Mouse (Mus musculus): Measurements from ENCODE around the gene Thg1l.

Thg1l gene

GRCm38 (mm10) chr11:45955127-45955627 is at the start of gene Thg1l:
Thg1l (minus strand) TSS chr11:45955494.
- peak; percentile 90 to 95 for DNase-seq (ENCODE audit: low spot score in 2 of 2)

DNA sequence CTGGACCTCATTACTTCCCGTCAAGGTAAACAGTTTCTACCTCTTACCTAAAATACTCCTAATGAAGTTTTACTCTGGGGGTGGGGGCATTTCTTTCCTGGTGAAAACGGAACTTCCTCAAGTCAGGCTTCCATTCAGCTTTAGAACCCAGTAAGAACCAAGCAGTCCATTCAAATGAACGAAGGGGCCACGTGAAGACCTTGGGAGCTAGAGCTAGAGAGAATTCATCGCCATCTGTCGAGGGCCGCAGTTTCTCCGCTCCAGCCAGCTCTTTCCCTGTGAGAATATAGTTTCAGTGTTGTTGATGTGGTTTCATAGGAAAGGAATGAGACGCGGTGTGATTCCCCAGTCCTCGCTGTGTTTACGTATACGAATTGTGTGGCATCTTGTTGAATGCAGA is 36.8 kb upstream of the Thg1l start:
- DNase-seq (ENCODE audit: low spot score in 2 of 2), result no peak

DNA sequence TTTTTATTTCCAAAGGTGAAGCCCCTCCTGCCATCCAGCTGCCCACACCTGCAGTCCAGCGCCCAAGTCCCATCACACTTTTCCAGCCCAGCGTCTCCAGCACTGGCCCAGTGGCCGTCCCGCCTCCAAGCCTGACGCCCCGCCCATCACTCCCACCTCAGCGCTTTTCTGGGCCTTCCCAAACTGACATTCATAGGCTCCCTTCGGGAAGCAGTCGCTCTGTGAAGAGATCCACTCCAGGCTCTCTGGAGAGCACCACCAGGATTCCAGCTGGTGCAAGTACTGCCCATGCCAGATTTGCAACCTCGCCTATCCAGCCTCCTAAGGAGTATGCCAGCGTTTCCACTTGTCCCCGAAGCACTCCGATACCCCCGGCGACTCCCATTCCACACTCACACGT is 36.3 kb upstream of the Thg1l start:
- peak in 1 of 2 experiments; percentile 14 for DNase-seq (ENCODE audit: low spot score in 2 of 2)

- DNase-seq (ENCODE audit: low spot score in 2 of 2), result no peak
These were observed 25.6 kb upstream of the Thg1l start for GRCm38 (mm10) chr11:45980893-45981253.

DNA sequence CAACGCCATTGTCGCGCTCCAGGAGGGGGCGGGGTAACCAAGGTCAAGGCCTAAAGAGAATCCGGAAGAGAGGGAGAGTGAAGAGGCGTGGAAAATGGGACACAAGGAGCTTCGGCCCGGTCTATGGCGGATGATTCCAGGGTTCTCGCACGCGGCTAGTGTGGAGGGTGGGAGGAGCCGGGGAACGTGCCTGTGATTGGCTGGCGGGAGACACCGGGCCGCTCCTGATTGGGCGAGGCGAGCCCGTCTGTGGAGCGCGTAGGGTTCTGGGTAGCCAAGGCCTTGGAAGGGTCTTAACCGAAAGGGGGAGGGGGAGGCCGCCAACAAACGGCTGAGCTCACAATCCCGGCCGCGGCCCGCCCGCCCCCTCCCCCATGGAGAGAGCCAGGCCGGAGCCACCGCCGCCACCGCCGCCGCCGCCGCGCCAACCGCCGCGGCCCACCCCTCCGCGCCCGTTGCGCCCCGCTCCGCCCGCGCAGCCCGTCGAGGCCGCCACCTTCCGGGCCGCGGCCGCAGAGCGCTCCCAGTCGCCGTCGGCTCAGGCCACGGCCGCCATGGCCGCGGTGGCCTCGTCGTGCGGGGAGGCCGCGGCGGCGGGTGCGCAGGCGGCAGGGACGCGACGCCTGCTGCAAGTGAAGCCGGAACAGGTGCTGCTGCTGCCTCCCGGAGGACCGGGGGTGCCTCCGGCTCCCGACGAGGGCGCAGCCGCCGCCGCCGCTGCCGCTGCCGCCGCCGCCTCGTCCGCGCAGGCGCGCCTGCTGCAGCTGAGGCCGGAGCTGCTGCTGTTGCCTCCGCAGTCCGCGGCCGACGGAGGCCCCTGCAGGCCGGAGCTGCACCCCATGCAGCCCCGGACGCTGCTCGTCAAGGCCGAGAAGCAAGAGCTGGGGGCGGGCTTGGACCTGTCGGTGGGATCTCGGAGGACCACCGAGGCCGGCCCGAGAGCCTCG is 24.9 kb upstream of the Thg1l start, which contains the start of gene Sox30:
Gene Sox30 (plus strand): TSS at position 365 of the 947 bp plus-strand sequence.
- DNase-seq (ENCODE audit: low spot score in 2 of 2), result peak; percentile 20 to 28

DNA sequence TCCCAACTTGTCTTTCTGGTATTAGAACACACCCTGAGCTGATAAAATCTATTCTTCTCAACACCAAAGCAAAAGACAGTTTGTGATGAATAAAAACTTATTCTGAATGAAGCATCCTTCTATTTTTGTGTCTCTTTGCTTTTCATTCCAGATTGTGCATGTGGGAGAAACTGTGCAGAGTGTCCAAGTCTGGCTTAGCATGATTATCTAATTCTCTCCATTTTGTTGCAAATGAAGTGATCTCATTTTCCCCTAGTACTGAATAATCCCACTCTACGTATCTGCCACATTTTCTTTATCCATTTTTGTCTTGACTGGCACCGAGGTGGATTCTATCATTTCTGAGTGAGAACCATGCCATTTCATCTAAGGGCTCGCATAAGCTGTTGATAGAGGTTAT is 20.8 kb upstream of the Thg1l start:
- peak; percentile 15 to 18 for DNase-seq (ENCODE audit: low spot score in 2 of 2)

DNA sequence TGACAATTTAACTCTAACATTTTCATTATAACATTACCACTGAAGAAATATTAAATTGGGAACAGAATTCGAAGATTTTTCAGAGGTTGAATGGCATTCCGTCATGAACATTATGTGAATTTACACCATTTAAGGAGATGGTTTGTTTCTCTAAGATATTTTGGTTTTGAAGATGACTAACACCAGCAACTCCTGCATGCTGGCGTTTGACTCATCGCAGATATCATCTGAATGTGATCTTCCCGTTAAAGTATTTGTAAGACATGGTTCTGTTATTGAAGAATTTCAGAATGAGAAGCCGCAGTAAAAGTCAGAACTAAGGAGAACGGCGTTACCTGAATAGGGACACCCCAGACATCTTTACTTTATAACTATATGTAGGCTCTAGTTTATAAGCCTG is 19.2 kb upstream of the Thg1l start:
- peak in 1 of 2 experiments; percentile 15 for DNase-seq (ENCODE audit: low spot score in 2 of 2)

GRCm38 (mm10) chr11:45973635-45974034 is 18.3 kb upstream of the Thg1l start:
- no peak for DNase-seq (ENCODE audit: low spot score in 2 of 2)

DNA sequence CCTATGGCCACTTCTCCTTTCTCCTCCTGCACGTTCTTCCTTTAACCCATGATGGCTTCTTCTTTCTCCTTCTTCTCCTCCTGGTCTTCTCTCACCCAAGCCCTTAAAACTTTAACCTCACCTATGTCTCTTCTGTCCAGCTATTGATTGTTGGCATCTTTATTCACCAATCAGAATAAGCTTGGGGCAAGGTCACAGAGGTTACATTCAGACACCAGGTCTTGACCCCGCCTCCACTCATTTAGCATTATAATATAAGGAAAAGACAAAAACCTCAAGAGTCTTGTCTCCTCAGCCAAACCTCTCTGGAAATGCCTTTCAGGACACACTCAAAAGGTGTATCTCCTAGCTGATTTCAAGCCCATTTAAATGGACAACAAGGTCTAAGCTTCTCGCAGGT is 13.2 kb upstream of the Thg1l start:
- DNase-seq (ENCODE audit: low spot score in 2 of 2), result no peak

GRCm38 (mm10) chr11:45966896-45967295 is 11.6 kb upstream of the Thg1l start:
- DNase-seq (ENCODE audit: low spot score in 2 of 2), result no peak

DNA sequence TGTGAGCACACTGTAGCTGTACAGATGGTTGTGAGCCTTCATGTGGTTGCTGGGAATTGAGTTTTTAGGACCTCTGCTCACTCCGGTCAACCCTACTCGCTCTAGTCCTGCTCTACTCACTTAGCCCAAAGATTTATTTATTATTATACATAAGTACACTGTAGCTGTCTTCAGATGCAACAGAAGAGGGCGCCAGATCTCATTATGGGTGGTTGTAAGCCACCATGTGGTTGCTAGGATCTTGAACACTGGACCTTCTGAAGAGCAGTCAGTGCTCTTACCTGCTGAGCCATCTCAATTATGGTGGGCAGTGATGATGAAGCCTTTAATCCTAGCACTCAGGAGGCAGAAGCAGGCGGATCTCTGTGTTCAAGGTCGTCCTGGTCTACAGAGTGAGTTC is 4.7 kb upstream of the Thg1l start:
- no peak for DNase-seq (ENCODE audit: low spot score in 2 of 2)

DNA sequence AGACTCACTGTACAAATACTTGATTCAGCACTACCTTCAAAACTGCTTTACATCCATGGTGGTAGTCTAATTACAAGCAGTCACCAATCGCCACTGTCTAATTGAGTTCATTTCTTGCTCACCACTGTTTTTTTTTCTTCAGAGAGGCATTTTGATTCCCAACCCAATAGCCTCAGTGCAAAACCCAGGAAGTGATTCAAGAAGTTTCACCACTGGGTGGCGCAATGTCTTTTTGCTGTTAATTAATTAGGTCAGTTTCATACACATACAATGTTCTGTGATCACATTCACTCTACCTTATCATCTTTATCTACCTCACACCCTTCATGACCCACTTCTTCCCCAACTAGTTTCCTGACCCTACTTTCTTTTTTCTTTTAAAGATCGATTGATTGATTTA is 4.3 kb upstream of the Thg1l start:
- DNase-seq (ENCODE audit: low spot score in 2 of 2), result no peak

GRCm38 (mm10) chr11:45947491-45947890 is 7.8 kb downstream of the Thg1l start:
- DNase-seq (ENCODE audit: low spot score in 2 of 2), result peak; percentile 41 to 44

DNA sequence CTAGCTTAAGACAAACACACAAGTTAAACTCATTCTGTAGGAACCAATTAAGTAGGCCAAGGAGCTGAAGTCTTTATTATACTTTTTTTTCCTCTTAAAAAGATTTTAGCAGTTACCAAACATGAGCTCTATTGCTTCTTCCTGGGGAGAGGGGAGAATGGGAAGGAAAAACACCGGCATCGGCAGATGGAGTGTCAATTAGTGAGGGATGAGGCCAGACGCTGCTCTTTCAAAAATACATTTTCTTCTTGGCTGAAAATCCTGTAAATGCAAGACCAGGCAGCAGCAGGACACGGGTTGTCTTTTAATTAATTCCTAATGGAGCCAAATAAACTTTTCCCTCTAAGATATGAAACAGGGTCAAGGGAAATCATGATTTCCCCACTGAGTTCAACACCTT is 8.5 kb downstream of the Thg1l start:
- no peak for DNase-seq (ENCODE audit: low spot score in 2 of 2)

GRCm38 (mm10) chr11:45944643-45945156 is 10.6 kb downstream of the Thg1l start, which contains the start of gene Lsm11:
Lsm11 (minus strand) TSS chr11:45944935.
- peak; percentile 96 for DNase-seq (ENCODE audit: low spot score in 2 of 2)

DNA sequence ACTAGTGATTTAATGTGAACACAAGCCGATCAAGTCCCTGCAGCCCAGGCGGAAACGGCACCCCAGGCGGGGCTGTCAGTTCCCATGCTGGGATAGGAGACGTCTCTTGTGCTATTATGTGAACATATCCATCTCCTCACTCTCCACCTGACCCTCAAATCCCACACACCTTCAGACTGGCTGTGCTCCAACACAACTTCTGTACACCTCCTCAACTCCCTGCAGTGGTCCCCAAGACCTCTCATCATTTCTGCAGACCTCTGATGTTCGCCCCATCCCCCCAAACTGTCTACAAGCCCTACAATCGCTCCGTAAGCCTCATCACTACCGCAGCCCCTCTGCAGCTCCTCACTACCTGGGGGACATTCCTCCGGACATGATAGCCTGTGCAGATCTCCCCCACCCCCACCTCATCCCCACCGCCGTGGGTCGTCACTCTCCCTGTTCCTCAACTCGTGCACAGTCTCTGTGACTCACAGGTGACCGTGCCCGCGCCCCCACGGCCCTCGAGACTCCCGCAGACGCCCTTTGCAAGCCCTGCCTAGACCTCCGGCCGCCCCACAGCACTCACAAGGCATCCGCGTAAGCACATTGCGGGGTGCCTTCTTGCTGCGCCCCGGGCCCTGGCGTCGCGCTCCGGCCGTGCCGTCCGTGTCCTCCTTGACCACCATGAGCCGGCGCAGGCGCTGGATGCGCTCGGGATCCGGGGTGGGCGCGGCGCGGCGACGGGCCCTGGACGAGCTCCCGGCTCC is 11.2 kb downstream of the Thg1l start:
- DNase-seq (ENCODE audit: low spot score in 2 of 2), result no peak

DNA sequence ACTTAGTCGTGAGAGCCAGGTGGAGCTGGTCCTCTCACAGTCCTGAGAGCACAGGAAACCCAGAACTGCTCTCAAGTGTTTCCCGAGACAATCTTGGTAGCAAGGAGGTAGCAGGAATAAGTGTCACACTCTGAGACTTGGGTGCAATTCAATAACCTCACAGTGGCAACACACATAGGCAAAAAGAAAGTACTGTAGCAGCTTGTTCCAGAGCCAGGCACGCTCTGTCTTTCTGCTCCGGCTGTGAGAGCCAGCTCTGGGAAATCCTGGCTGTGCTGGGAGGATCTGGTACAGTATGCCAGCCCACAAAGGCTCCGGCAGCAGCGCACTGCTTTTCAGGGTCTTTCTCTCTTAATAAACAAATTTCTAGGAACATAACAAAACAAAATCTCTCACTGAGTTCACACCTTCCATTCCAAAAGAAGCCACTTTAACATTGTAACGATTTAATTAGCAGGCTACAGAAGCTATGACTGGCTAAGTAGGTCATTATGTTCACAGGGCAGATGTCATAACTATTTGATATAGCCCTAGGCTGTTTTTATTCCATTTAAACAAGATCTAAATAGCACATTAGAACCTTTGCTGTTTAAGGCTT is 12.1 kb downstream of the Thg1l start:
- peak; percentile 43 to 63 for DNase-seq (ENCODE audit: low spot score in 2 of 2)

DNA sequence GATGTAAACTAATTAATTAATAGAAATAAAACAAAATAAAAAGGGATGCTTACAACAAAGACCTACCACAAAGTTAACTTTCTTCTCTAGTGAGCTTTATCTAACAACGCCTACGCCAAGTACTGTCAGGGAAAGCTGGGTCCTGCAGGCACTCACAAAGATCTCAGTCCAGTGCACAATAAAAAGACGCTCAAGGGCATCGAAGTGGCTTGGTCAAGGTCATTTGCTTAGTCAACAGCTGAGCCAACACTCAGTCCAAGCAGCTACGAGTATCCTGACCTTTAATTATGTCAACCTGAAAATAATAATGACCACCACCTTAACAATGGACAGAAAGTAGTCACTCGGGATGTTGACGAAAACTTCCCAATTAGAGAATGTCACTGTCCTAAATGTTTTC is 13.0 kb downstream of the Thg1l start:
- no peak for DNase-seq (ENCODE audit: low spot score in 2 of 2)

- DNase-seq (ENCODE audit: low spot score in 2 of 2), result no peak
These were observed 16.4 kb downstream of the Thg1l start for GRCm38 (mm10) chr11:45938917-45939316.

- no peak for DNase-seq (ENCODE audit: low spot score in 2 of 2)
These were observed 17.8 kb downstream of the Thg1l start for GRCm38 (mm10) chr11:45937478-45937877.

- DNase-seq (ENCODE audit: low spot score in 2 of 2), result no peak
These were observed 22.5 kb downstream of the Thg1l start for GRCm38 (mm10) chr11:45932771-45933170.

DNA sequence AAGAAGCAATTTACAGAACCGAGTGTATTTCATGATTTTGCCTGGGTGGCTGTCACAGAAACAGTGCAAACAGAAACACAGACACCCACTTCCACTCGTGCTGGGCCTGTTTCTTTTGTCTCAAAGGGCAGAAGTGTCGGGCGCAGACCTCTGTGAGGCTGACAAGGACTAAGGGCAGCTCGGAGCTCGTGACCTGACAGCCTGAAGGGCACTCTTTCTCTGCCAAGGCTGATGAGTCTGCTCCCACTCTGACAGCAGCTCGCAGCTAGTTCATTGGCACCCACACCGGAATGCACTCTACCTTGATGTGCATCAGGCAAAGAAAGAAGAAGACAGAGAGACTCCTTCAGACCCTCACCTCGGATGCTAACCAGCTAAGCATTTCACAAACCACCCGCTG is 25.8 kb downstream of the Thg1l start:
- no peak for DNase-seq (ENCODE audit: low spot score in 2 of 2)

Measured in right cerebral cortex, adult 2 months (tissue).